Mouse (Mus musculus): ENCODE results near the gene Cdk15.

Cdk15 gene

GRCm38 (mm10) chr1:59332737-59333385, 76.2 kb downstream of the Cdk15 start:
- H3K36me3 ChIP-seq (ENCODE audit: control insufficient read depth, insufficient read depth, low read length, poor library complexity, severe bottlenecking), result no peaks in the 10 kb centered on the region
- H3K27me3 ChIP-seq (ENCODE audit: control insufficient read depth, insufficient read depth, low read length, poor library complexity, severe bottlenecking), result no peaks in the 10 kb centered on the region

GRCm38 (mm10) chr1:59333386-59333759, 76.7 kb downstream of the Cdk15 start:
- no peaks in the 10 kb centered on the region for H3K27me3 ChIP-seq (ENCODE audit: control insufficient read depth, insufficient read depth, low read length, poor library complexity, severe bottlenecking)
- H3K36me3 ChIP-seq (ENCODE audit: control insufficient read depth, insufficient read depth, low read length, poor library complexity, severe bottlenecking), result no peaks in the 10 kb centered on the region

More at GRCm38 (mm10) chr1:59332737-59333385, 76.2 kb downstream of the Cdk15 start:
- DNase-seq (ENCODE audit: low read depth, low spot score), result no peak

GRCm38 (mm10) chr1:59333860-59334561, 77.3 kb downstream of the Cdk15 start:
- no peak for DNase-seq (ENCODE audit: low read depth, low spot score)
- Histone ChIP-seq H3K27me3 (ENCODE audit: control insufficient read depth, insufficient read depth, low read length, poor library complexity, severe bottlenecking) (no peaks in the 10 kb centered on the region), H3K36me3 (ENCODE audit: control insufficient read depth, insufficient read depth, low read length, poor library complexity, severe bottlenecking) (no peaks in the 10 kb centered on the region)

More at GRCm38 (mm10) chr1:59333386-59333759, 76.7 kb downstream of the Cdk15 start:
- no peak for DNase-seq (ENCODE audit: low read depth, low spot score)

GRCm38 (mm10) chr1:59334562-59334890, 77.8 kb downstream of the Cdk15 start:
- DNase-seq (ENCODE audit: low read depth, low spot score), result no peak
- H3K36me3 ChIP-seq (ENCODE audit: control insufficient read depth, insufficient read depth, low read length, poor library complexity, severe bottlenecking), result no peaks in the 10 kb centered on the region
- H3K27me3 ChIP-seq (ENCODE audit: control insufficient read depth, insufficient read depth, low read length, poor library complexity, severe bottlenecking), result no peaks in the 10 kb centered on the region

- Histone ChIP-seq H3K36me3 (ENCODE audit: control insufficient read depth, insufficient read depth, low read length, poor library complexity, severe bottlenecking) (no peaks in the 10 kb centered on the region), H3K27me3 (ENCODE audit: control insufficient read depth, insufficient read depth, low read length, poor library complexity, severe bottlenecking) (no peaks in the 10 kb centered on the region)
- no peak for DNase-seq (ENCODE audit: low read depth, low spot score)
Observed at GRCm38 (mm10) chr1:59336256-59336655, 79.5 kb downstream of the Cdk15 start.

GRCm38 (mm10) chr1:59340814-59341588, 84.3 kb downstream of the Cdk15 start:
- H3K27me3 ChIP-seq (ENCODE audit: control insufficient read depth, insufficient read depth, low read length, poor library complexity, severe bottlenecking), result no peaks in the 10 kb centered on the region
- H3K36me3 ChIP-seq (ENCODE audit: control insufficient read depth, insufficient read depth, low read length, poor library complexity, severe bottlenecking), result no peaks in the 10 kb centered on the region
- no peak for DNase-seq (ENCODE audit: low read depth, low spot score)

- no peaks in the 10 kb centered on the region for H3K36me3 ChIP-seq (ENCODE audit: control insufficient read depth, insufficient read depth, low read length, poor library complexity, severe bottlenecking)
- no peaks in the 10 kb centered on the region for H3K27me3 ChIP-seq (ENCODE audit: control insufficient read depth, insufficient read depth, low read length, poor library complexity, severe bottlenecking)
- DNase-seq (ENCODE audit: low read depth, low spot score), result no peak
Observed at GRCm38 (mm10) chr1:59341697-59342096, 85.0 kb downstream of the Cdk15 start.

- no peak for DNase-seq (ENCODE audit: low read depth, low spot score)
- H3K27me3 ChIP-seq (ENCODE audit: control insufficient read depth, insufficient read depth, low read length, poor library complexity, severe bottlenecking), result no peaks in the 10 kb centered on the region
- H3K36me3 ChIP-seq (ENCODE audit: control insufficient read depth, insufficient read depth, low read length, poor library complexity, severe bottlenecking), result no peaks in the 10 kb centered on the region
Observed at GRCm38 (mm10) chr1:59342146-59342545, 85.4 kb downstream of the Cdk15 start.

GRCm38 (mm10) chr1:59352706-59353105, 96.0 kb downstream of the Cdk15 start:
- DNase-seq (ENCODE audit: low read depth, low spot score), result no peak
- no peaks in the 10 kb centered on the region for H3K36me3 ChIP-seq (ENCODE audit: control insufficient read depth, insufficient read depth, low read length, poor library complexity, severe bottlenecking)

GRCm38 (mm10) chr1:59355440-59355839, 98.7 kb downstream of the Cdk15 start:
- Histone ChIP-seq H3K36me3 (ENCODE audit: control insufficient read depth, insufficient read depth, low read length, poor library complexity, severe bottlenecking) (no peaks in the 10 kb centered on the region), H3K27me3 (ENCODE audit: control insufficient read depth, insufficient read depth, low read length, poor library complexity, severe bottlenecking) (no peaks in the 10 kb centered on the region)
- no peak for DNase-seq (ENCODE audit: low read depth, low spot score)

More at GRCm38 (mm10) chr1:59352706-59353105, 96.0 kb downstream of the Cdk15 start:
- H3K27me3 ChIP-seq (ENCODE audit: control insufficient read depth, insufficient read depth, low read length, poor library complexity, severe bottlenecking), result no peaks in the 10 kb centered on the region

- Histone ChIP-seq H3K27me3 (ENCODE audit: control insufficient read depth, insufficient read depth, low read length, poor library complexity, severe bottlenecking) (no peaks in the 10 kb centered on the region), H3K36me3 (ENCODE audit: control insufficient read depth, insufficient read depth, low read length, poor library complexity, severe bottlenecking) (no peaks in the 10 kb centered on the region)
- DNase-seq (ENCODE audit: low read depth, low spot score), result no peak
Observed at GRCm38 (mm10) chr1:59359136-59359535, 102.4 kb downstream of the Cdk15 start.

- DNase-seq (ENCODE audit: low read depth, low spot score), result no peak
- no peaks in the 10 kb centered on the region for H3K27me3 ChIP-seq (ENCODE audit: control insufficient read depth, insufficient read depth, low read length, poor library complexity, severe bottlenecking)
- H3K36me3 ChIP-seq (ENCODE audit: control insufficient read depth, insufficient read depth, low read length, poor library complexity, severe bottlenecking), result no peaks in the 10 kb centered on the region
Observed at GRCm38 (mm10) chr1:59360834-59361233, 104.1 kb downstream of the Cdk15 start.

GRCm38 (mm10) chr1:59361460-59361859, 104.8 kb downstream of the Cdk15 start:
- Histone ChIP-seq H3K36me3 (ENCODE audit: control insufficient read depth, insufficient read depth, low read length, poor library complexity, severe bottlenecking) (no peaks in the 10 kb centered on the region), H3K27me3 (ENCODE audit: control insufficient read depth, insufficient read depth, low read length, poor library complexity, severe bottlenecking) (no peaks in the 10 kb centered on the region)
- DNase-seq (ENCODE audit: low read depth, low spot score), result no peak

- DNase-seq (ENCODE audit: low read depth, low spot score), result no peak
- Histone ChIP-seq H3K27me3 (ENCODE audit: control insufficient read depth, insufficient read depth, low read length, poor library complexity, severe bottlenecking) (no peaks in the 10 kb centered on the region), H3K36me3 (ENCODE audit: control insufficient read depth, insufficient read depth, low read length, poor library complexity, severe bottlenecking) (no peaks in the 10 kb centered on the region)
Observed at GRCm38 (mm10) chr1:59361966-59362365, 105.3 kb downstream of the Cdk15 start.

GRCm38 (mm10) chr1:59364463-59365040, 107.8 kb downstream of the Cdk15 start:
- no peak for DNase-seq (ENCODE audit: low read depth, low spot score)
- H3K36me3 ChIP-seq (ENCODE audit: control insufficient read depth, insufficient read depth, low read length, poor library complexity, severe bottlenecking), result no peaks in the 10 kb centered on the region
- H3K27me3 ChIP-seq (ENCODE audit: control insufficient read depth, insufficient read depth, low read length, poor library complexity, severe bottlenecking), result no peaks in the 10 kb centered on the region
